ENCODE assay signal across 1 mouse cellular context in genomic region chr5:104025245-104025854, GRCm38 (mm10).
TF ChIP-seq lines count a peak whose summit lies in the region.

No protein-coding gene starts in this region.

TF ChIP-seq in CH12.LX, 34 proteins besides CTCF, POLR2A, EP300 and RAD21 (continued from another document):
- no peak for TF ChIP-seq SMC3 (IDR thresholded peaks at IDR 0.05; ENCODE audit: low read depth, low read length)
- peak; percentile 10; the same call in 1 of the 2 replicates for TF ChIP-seq ELF1 (IDR thresholded peaks at IDR 0.05; ENCODE audit: low read depth, low read length)
TF ChIP-seq in CH12.LX: peak in this region for 8.
